Mouse (Mus musculus): ENCODE results near the gene Rsph1. TPM values are rescaled to one million over a fixed set of nuclear protein-coding genes. Genes with fewer than 3 reads are reported as not detected.
A peak's percentile ranks its signal among the peaks of the same experiment; 100 is the strongest.

Rsph1 gene
- total RNA-seq, 2 experiments from 2014 or later, result 1.2 to 1.7 TPM

DNA sequence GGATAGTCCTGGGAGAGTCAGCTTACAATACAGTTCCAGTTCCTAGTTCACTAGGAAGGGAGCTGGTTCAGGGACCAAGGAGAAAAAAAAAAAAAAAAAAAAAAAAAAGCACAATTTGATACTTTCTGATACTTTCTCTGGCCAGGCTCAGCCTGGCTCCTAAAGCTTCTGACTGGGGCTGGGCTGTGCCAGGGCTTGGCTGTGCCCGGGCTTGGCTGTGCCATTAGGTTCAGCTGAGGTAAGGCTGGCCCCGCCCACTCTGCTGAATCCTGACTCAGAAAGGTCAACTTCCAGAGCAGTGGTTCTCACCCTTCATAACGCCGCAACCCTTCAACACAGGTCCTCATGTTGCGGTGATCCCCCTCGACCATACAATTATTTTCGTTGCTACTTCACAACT is 16.8 kb downstream of the Rsph1 start:
- intact Hi-C loops (cut with DNase I), result no loop called here
- DNase-seq, result peak; percentile 87 to 88

GRCm38 (mm10) chr17:31259825-31260224 is 17.4 kb downstream of the Rsph1 start:
- intact Hi-C loops (cut with DNase I), result loop anchor here (5.0 kb wide), 1 partner anchor 232 kb away; no protein-coding TSS in a partner anchor
- DNase-seq, result no peak

DNA sequence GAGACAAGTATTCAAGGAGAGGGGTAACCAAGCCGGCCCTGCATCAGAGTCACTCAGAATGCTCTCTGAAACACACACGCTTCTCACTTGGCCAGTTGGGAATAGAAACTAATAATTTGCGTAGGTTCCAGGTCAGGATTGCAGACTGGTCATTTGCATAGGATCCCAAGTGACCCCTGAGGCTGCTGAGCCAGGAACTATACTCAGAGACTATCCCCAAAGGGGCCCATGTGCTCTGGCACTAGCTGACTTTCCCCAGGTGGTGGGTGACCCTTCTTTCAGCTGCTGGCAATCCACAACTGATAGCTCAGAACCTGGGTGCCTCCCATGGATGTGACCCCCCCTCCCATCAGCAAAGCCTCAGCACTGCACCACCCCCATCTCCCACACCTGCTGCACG is 18.0 kb downstream of the Rsph1 start:
- DNase-seq, result no peak
- intact Hi-C loops (cut with DNase I), result loop anchor here (5.0 kb wide), 1 partner anchor 233 kb away; no protein-coding TSS in a partner anchor

DNA sequence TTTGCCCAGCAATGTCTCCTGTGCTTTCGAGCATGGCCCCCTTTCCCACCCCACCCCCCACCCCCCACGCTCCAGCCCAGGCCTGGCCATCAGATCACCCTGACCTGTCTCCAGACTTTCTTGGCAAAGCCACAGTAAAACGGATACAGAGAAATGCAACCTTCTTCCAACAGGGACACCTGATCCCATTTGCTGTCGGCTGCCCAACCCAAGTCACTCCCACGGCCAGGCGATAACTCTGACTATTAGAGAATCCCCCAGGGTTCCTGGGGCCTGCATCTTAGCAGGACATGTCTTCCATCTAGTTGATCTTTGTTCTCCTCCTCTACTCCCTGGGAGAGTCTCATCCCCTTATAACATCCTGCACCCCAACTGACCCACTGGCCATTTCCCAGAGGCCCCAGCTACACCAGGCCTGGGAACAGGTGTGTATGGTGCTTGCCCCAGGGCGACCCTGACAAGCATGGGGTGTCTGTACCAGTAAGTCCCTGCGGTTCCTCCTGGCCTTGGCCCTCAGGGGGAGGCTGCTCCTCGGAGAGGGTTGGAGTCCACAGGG is 18.8 kb downstream of the Rsph1 start:
- no peak for DNase-seq
- intact Hi-C loops (cut with DNase I), result loop anchor here (5.0 kb wide), 1 partner anchor 234 kb away; no protein-coding TSS in a partner anchor

DNA sequence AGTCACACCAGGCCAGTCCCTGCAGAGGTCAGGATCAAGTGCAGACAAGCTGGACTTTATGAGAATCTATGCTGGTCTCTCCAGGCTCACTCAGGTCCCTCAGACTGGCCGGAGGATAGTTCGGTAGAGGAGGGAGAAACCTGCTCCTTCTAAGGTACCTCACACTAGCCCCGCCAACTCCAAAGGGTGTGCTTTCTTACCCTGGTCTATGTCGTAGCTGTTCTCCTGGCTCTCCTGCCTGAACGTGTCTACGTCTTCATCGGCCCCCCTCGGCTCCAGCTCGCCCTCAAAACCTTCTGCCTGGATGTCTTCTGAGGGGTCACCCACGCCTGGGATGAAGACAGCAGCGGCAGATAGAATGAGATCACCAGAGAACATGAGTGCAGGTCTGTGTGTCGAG is 19.3 kb downstream of the Rsph1 start:
- intact Hi-C loops (cut with DNase I), result loop anchor here (5.0 kb wide), 1 partner anchor 234 kb away; no protein-coding TSS in a partner anchor
- DNase-seq, result no peak

- intact Hi-C loops (cut with DNase I), result loop anchor here (5.0 kb wide), 1 partner anchor 235 kb away; no protein-coding TSS in a partner anchor
- DNase-seq, result no peak
These were observed 20.0 kb downstream of the Rsph1 start for GRCm38 (mm10) chr17:31257149-31257548.

DNA sequence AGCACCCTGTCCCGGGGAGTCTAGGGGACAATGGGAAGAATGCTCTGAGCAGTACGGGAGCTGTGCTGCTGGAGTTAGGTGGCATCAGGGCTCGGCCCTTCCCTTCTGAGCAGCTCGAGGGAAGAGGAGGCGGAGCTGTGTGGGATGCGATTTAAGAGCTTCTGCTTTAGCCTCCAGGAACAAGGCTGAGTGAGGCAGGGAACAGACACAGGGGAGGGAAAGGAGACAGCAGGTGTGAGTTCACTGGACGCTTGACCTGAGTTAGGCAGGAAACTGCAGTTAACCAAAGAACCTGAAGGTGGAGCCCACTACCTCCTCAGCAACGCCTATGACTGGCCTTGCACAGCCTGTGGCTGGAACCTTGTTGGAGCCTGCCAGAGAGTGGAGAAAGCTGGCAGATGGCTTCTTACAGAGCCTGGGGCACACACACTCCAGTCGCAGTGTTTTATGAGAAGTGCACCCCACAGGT is 22.7 kb downstream of the Rsph1 start:
- peak; percentile 89 to 91 for DNase-seq
- intact Hi-C loops (cut with DNase I), result loop anchor here (1.0 to 2.0 kb wide), 3 partner anchors 42 to 90 kb away; no protein-coding TSS in a partner anchor

DNA sequence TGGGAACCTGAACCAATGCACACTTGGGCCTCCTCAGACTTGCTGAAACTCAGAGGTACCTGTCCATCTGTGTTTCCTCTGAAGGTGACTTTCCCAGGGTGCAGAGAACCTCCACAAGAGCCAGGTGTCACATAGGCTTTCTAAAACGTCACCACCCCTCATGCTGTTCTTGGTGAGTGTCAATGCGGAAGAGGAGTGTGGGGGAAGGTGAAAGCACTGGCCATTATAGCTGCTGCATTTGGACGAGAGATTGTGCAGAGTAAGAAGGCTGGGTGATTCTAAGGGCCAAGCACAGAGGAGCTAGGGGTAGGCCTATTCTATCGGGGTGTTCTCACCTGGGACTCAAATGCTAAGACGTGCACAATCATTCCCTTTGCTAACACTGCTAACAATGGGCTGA is 23.2 kb downstream of the Rsph1 start:
- intact Hi-C loops (cut with DNase I), result loop anchor here (1.0 to 2.0 kb wide), 3 partner anchors 43 to 90 kb away; no protein-coding TSS in a partner anchor

DNA sequence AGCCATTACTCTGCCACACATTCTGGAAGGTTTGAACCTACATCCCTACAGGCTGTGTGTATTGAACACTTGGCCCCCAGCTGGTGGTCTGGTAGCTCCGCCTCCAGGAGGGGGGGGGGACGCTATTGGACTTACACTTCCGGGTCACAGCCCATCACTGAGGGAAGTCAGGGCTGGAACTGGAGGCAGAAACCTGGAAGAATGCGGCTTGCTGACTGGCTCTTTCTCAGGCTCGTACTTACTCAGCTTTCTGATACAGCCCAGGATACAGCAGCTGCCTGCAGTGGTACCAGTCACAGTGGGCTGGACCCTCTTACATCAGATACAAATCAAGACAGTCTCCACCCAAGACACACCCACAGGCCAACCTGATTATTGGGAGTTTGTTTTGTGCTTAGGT is 30.0 kb downstream of the Rsph1 start:
- DNase-seq, result no peak
- intact Hi-C loops (cut with DNase I), result no loop called here

More for the DNA sequence above, 23.2 kb downstream of the Rsph1 start:
- DNase-seq, result no peak

- DNase-seq, result peak; percentile 77 to 79
- intact Hi-C loops (cut with DNase I), result no loop called here
These were observed 31.9 kb downstream of the Rsph1 start for GRCm38 (mm10) chr17:31245321-31245720.

GRCm38 (mm10) chr17:31242764-31243163 is 34.4 kb downstream of the Rsph1 start:
- DNase-seq, result peak in 1 of 2 experiments; percentile 41
- intact Hi-C loops (cut with DNase I), result loop anchor here (2.0 to 5.0 kb wide), 2 partner anchors 104 to 230 kb away; no protein-coding TSS in a partner anchor

- intact Hi-C loops (cut with DNase I), result loop anchor here (5.0 kb wide), 1 partner anchor 229 kb away; no protein-coding TSS in a partner anchor
- no peak for DNase-seq
These were observed 36.0 kb downstream of the Rsph1 start for GRCm38 (mm10) chr17:31241156-31241555.

DNA sequence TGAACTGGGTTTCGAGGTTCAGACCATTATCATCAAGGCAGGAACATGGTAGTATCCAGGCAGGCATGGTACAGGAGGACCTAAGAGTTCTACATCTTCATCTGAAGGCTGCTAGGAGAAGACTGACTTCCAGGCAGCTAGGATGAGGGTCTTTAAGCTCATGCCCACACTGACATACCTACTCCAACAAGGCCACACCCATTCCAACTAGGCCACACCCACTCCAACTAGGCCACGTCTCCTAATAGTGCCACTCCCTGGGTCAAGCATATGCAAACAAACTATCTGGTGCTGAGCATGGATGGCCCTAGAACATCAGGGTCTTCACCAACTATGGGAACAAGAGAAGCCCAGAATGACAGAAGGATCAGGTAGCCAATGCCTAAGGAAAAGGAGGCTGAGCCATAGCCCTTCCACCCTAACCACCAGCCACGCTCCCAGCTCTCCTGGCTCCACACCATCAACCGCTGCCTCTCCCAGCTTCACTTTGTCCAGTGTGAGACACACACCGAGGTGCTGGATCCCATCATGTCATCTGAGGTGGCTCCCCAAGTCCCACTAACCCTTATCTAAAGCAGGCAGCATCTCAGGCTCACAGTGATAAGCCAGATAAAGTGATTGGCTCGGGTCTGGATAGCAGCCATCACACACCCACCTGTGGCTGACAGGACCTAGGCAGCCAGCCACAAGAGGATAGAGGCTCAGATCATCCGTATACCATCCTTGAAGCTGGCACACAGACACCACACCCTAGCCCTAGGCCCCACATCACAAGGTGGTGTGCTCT is 38.8 kb downstream of the Rsph1 start:
- DNase-seq, result no peak
- intact Hi-C loops (cut with DNase I), result no loop called here

DNA sequence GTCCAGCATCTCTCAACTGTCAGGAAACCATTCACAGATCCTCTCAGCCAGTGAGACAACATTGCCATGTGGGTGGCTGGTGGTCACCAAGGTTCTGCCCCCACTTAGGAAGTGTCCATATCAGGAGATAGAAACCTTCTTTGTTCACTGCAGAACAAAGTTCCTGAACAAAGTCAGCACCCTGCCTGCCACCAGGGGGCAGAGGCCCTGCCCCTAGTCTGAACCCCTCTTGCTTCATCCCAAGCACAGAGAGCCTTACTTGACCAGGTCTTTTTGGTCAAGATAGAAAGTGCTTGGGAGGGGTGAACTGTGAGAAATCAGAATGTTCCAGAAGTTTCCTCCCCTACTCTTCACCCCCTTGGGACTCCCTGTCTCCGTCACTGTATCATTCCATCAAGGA is 41.3 kb downstream of the Rsph1 start:
- intact Hi-C loops (cut with DNase I), result no loop called here
- DNase-seq, result no peak

DNA sequence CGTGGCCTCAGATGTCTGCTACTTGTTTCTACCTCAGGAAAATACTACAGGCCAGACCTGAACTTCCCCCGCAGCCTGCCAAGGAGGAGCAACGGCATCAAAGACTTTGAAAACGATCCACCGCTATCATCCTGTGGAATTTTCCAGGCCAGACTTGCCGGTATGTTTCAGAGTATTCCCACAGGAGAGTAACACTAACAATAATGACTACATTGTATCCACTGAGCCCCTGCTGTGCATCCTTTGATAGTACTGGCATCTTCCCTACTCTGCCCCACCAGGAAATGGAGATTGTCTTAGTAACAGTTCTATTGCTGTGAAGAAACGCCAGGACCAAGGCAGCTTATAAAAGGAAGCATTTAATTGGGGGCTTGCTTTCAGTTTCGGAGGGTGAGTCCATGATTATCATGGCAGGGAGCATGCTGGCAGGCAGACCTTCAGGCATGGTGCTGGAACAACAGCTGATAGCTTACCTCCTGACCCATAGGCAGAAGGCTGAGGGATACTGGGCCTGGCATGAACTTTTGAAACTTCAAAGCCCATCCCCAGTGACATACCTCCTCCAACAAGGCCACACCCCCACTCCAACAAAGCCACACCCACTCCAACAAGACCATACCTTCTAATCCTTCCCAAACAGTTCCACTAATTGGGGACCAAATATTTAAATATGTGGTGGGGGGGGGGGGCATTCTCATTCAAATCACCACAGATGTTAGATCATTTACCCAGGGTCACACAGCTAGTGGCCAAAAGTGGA is 44.8 kb downstream of the Rsph1 start:
- intact Hi-C loops (cut with DNase I), result no loop called here
- no peak for DNase-seq

- DNase-seq, result no peak
- intact Hi-C loops (cut with DNase I), result no loop called here
These were observed 45.4 kb downstream of the Rsph1 start for GRCm38 (mm10) chr17:31231780-31232179.

DNA sequence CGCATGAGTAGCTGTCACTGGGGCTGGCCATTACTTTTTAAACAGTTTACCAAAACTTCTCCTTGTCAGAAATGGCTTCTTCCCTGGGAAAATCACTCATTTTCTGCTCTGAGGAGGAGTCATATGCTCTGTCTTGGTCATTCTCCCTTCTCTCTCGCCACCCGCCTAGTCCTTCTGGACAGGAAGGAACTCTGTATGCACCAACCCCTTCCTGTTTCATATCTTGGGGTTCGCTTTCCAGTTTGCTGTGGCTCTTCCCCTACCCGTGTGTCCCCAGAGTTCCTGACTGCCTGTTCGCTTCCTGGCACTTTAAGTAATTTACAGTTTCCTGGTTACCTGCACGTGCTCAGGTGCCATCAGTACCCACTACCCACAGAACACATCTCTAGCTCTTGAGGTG is 50.3 kb downstream of the Rsph1 start:
- DNase-seq, result no peak

DNA sequence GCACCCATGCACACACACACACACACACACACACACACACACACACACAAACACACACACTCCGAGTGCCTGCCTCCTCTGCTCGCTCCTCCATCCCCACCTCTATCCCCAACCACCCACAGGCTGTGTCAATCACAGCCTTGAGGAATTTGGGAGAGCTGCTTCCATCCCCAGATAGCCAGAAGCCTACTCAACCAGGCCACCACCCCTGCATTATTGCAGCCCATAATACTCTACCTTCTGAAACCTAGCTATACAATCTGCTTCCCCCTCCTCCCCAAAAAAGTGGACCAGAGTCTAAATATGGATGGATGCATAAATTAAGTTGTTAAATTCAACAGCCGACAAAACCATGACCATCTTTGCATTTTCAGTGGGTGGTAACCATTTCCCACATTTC is 50.8 kb downstream of the Rsph1 start:
- DNase-seq, result no peak
- intact Hi-C loops (cut with DNase I), result no loop called here

More for the DNA sequence above, 50.3 kb downstream of the Rsph1 start:
- intact Hi-C loops (cut with DNase I), result no loop called here

- no peak for DNase-seq
- intact Hi-C loops (cut with DNase I), result no loop called here
These were observed 52.6 kb downstream of the Rsph1 start for GRCm38 (mm10) chr17:31224591-31224990.

GRCm38 (mm10) chr17:31223835-31224234 is 53.3 kb downstream of the Rsph1 start:
- intact Hi-C loops (cut with DNase I), result no loop called here
- no peak for DNase-seq

GRCm38 (mm10) chr17:31222810-31223310 is 54.3 kb downstream of the Rsph1 start:
- intact Hi-C loops (cut with DNase I), result no loop called here
- DNase-seq, result no peak
